Mouse (Mus musculus): Measurements from ENCODE around the gene Hvcn1.

GRCm38 (mm10) chr5:122267899-122268298 lies 61.3 kb downstream of the Hvcn1 start:
- peak; percentile 31; the same call in 1 of the 2 replicates for TF ChIP-seq CTCF (IDR thresholded peaks at IDR 0.05; ENCODE audit: extremely low read depth, insufficient read depth, insufficient read length, insufficient replicate concordance)
- TF ChIP-seq POLR2A (IDR thresholded peaks at IDR 0.05; ENCODE audit: low read depth, low read length): no peak
